Mouse (Mus musculus): ENCODE measurements at regions not wholly inside any gene's neighbourhood (a gene's known extent, or its start where the extent isn't known, plus 50 kb on each side); places are given as distances from the start of the nearest gene placed in this dataset.

GRCm38 (mm10) chr15:40223272-40223671 lies 89.1 kb downstream of the 9330182O14Rik start:
- no peak for DNase-seq (ENCODE audit: low spot score in 2 of 2)

- DNase-seq (ENCODE audit: low spot score in 2 of 2): no peak
Observed at GRCm38 (mm10) chr15:40241764-40242163, 107.6 kb downstream of the 9330182O14Rik start.

- DNase-seq (ENCODE audit: low spot score in 2 of 2): no peak
Observed at GRCm38 (mm10) chr15:40248966-40249365, 114.8 kb downstream of the 9330182O14Rik start.

GRCm38 (mm10) chr15:40259433-40259832 lies 125.3 kb downstream of the 9330182O14Rik start:
- no peak for DNase-seq (ENCODE audit: low spot score in 2 of 2)

GRCm38 (mm10) chr15:40279021-40279420 lies 144.9 kb downstream of the 9330182O14Rik start:
- no peak for DNase-seq (ENCODE audit: low spot score in 2 of 2)

GRCm38 (mm10) chr15:40280551-40280950 lies 146.4 kb downstream of the 9330182O14Rik start:
- DNase-seq (ENCODE audit: low spot score in 2 of 2): peak; percentile 27 to 31

- no peak for DNase-seq (ENCODE audit: low spot score in 2 of 2)
Observed at GRCm38 (mm10) chr15:40281078-40281720, 147.0 kb downstream of the 9330182O14Rik start.

- DNase-seq (ENCODE audit: low spot score in 2 of 2): no peak
Observed at GRCm38 (mm10) chr15:40291602-40292001, 157.4 kb downstream of the 9330182O14Rik start.

- DNase-seq (ENCODE audit: low spot score in 2 of 2): no peak
Observed at GRCm38 (mm10) chr15:40312226-40312625, 178.1 kb downstream of the 9330182O14Rik start.

GRCm38 (mm10) chr15:40339746-40340145 lies 205.6 kb downstream of the 9330182O14Rik start:
- DNase-seq (ENCODE audit: low spot score in 2 of 2): no peak

GRCm38 (mm10) chr15:40340269-40340668 lies 206.1 kb downstream of the 9330182O14Rik start:
- DNase-seq (ENCODE audit: low spot score in 2 of 2): no peak

GRCm38 (mm10) chr15:40351473-40351872 lies 217.3 kb downstream of the 9330182O14Rik start:
- no peak for DNase-seq (ENCODE audit: low spot score in 2 of 2)

- no peak for DNase-seq (ENCODE audit: low spot score in 2 of 2)
Observed at GRCm38 (mm10) chr15:40354802-40355487, 220.8 kb downstream of the 9330182O14Rik start.

- no peak for DNase-seq (ENCODE audit: low spot score in 2 of 2)
Observed at GRCm38 (mm10) chr15:40356096-40356495, 221.9 kb downstream of the 9330182O14Rik start.

GRCm38 (mm10) chr15:40358341-40358740 lies 224.2 kb downstream of the 9330182O14Rik start:
- DNase-seq (ENCODE audit: low spot score in 2 of 2): no peak

GRCm38 (mm10) chr15:40361849-40362533 lies 227.8 kb downstream of the 9330182O14Rik start:
- DNase-seq (ENCODE audit: low spot score in 2 of 2): no peak

- DNase-seq (ENCODE audit: low spot score in 2 of 2): no peak
Observed at GRCm38 (mm10) chr15:40364221-40364621, 230.1 kb downstream of the 9330182O14Rik start.

- no peak for DNase-seq (ENCODE audit: low spot score in 2 of 2)
Observed at GRCm38 (mm10) chr15:40365613-40366012, 231.4 kb downstream of the 9330182O14Rik start.

GRCm38 (mm10) chr15:40367026-40367425 lies 232.9 kb downstream of the 9330182O14Rik start:
- no peak for DNase-seq (ENCODE audit: low spot score in 2 of 2)

- no peak for DNase-seq (ENCODE audit: low spot score in 2 of 2)
Observed at GRCm38 (mm10) chr15:40368746-40369145, 234.6 kb downstream of the 9330182O14Rik start.

- no peak for DNase-seq (ENCODE audit: low spot score in 2 of 2)
Observed at GRCm38 (mm10) chr15:40371486-40371885, 237.3 kb downstream of the 9330182O14Rik start.

GRCm38 (mm10) chr15:40386526-40386925 lies 252.4 kb downstream of the 9330182O14Rik start:
- no peak for DNase-seq (ENCODE audit: low spot score in 2 of 2)
